Mouse (Mus musculus) kidney, adult 8-10 months (tissue): ENCODE data around the gene Plpp6.
A peak's percentile ranks its signal among the peaks of the same experiment; 100 is the strongest.

ENCODE experiments used
- DNase-seq, 2 experiments: peaks; one replicate each; pipeline ENCODE4 v3.0.0; 2022

Plpp6 gene

GRCm38 (mm10) chr19:28963842-28964551 is at the start of gene Plpp6:
Gene Plpp6, plus strand, starts transcription at chr19:28963953.
- peak; percentile 86 to 90 for DNase-seq

- no peak for DNase-seq
These were observed 49.2 kb upstream of the Plpp6 start for GRCm38 (mm10) chr19:28914598-28914997.

DNA sequence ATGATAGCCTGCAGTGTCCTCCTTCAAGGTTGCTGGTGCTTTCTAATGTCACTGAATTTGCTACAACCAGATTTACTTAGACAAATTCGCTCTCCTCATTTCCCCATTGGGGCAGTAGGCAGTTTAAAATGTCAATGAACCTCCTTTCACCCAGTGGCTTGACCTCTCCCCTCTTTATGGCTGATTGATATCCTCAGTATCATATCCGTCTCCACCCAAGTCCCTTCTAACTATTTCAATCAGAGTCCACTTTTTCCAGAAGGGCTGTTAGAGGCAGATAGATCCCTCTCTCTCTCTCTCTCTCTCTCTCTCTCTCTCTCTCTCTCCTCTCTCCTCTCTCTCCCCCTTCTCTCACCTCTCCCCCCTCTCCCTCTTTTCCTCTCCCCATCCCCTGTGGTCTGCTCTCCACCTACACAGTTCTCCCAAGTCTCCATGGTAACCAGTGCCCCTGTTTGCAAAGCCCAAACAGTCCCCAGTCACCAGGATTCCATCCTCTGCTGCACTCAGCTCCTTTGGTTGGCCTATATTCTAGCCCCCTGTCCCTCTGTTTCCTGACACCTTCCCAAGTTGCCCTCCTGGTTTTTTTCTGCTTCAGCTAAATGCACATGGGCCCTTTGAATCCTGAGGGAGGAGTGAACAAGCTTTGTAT is 48.0 kb upstream of the Plpp6 start:
- no peak for DNase-seq

DNA sequence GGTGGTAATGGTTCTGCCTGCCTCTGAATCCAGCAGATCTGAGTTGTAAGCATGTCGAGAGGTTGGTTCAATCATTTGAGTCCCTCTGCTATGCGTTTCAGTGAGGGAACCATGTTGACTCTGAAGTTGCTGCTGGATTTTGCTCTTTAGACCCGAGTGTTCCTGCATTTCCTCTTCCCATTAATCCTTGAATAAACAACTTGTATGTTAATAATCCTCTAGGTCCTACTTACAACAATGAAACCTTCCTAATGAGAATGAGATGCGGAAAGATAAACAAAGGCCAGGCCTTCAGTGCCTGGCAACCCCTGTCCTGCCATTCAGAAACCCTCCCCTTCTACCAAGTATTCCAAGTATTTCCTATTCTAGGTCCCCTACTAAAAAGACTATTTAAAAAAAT is 47.3 kb upstream of the Plpp6 start:
- peak; percentile 44 to 54 for DNase-seq

GRCm38 (mm10) chr19:28917839-28918238 is 45.9 kb upstream of the Plpp6 start:
- no peak for DNase-seq

GRCm38 (mm10) chr19:28926366-28926765 is 37.4 kb upstream of the Plpp6 start:
- no peak for DNase-seq

DNA sequence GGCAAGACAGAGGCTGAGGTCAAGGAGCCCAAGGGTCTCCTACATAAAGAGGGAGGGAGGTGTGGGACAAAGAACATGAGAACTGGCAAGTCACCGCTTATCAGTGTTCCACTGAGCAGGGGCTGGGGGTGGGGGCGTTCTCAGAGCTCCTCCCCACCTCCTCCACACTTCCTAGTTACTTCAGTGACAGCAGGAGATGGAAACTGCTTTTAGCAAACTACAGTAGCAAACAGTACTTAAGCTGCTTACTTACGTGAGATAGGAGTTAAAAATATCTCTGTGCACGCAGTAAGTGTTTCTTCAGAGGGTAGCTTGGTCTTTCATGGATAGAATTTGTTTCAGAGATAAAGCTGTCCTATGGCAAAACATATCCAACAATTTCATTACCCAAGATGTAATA is 36.4 kb upstream of the Plpp6 start:
- no peak for DNase-seq

GRCm38 (mm10) chr19:28929034-28929433 is 34.7 kb upstream of the Plpp6 start:
- peak; percentile 90 for DNase-seq

- DNase-seq, result no peak
These were observed 28.9 kb upstream of the Plpp6 start for GRCm38 (mm10) chr19:28934897-28935296.

- no peak for DNase-seq
These were observed 23.4 kb upstream of the Plpp6 start for GRCm38 (mm10) chr19:28940135-28940874.

DNA sequence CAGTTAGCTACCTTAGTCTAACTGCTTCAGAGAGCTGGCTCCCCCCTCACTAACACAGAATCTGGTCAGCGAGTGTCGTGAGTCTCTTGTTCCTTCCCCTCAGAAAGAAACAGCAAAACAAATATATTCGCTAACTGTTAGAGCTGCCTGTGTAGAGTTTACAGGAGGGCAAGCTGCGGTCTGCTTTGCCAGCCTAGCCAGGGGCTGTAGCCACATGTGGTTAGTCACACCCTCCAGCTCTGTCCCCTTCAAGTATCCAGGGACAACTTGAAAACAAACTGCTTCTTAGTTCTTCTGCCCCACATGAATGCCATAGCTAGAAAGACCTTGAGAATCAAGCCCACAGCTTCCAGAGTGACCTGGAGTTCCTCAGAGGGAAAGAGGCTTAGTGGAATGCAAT is 22.5 kb upstream of the Plpp6 start:
- DNase-seq, result no peak

DNA sequence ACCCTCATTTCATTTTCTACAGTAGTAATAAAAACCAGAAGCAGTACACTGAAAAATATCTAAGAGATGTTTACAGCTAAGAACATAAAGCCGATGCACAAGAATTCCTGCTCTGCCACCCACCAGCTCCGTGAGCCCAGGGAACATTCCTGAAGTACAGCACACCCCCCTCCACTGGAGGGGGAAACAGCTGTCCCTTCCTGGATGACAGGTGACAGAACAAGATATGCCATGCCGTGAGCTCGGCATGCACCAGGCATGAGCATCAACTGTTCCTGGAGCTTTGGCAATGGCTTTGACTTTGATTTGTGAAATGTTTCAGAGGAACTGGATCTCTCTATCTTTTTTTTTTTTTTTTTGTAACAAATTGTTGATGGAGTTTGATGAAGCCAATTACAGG is 17.0 kb upstream of the Plpp6 start:
- DNase-seq, result no peak

DNA sequence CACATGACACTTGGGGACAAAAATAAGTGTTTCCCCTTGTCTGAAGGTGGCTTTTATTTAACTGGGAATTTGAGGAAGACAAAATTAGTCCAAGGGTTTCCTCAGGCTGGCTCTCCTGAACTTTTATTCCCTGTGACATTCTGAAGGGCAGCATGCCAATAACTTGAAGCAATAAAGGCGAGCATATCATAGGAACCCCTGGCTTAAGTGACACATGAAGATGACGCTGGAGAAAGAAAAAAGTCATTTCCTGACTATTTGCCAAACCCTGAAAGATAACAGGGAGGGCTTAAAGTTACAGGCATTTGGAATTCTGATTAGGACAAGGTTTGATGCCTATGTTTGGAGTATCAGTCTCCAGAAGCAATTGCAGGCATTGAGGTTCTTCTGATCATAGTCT is 16.4 kb upstream of the Plpp6 start:
- DNase-seq, result no peak

DNA sequence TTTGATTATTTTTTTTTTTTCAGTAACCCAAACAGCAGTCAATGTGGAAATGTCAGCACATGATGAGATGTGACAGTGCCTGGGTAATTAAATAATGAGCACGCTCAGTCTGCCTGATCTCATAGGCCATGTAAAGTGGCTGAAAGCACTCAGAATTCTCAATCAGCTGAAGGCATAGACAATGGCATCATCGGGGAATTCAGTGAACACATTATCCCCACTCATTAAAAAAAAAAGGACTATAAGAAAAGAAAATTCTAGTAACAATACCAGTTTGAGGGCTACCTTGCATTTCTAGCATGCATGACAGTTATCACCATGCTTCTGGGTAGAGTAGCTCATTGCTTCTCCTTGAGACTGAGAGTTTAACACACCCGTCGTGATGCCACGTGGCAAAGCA is 12.5 kb upstream of the Plpp6 start:
- no peak for DNase-seq

- no peak for DNase-seq
These were observed 640 bp upstream of the Plpp6 start for GRCm38 (mm10) chr19:28963113-28963512.

DNA sequence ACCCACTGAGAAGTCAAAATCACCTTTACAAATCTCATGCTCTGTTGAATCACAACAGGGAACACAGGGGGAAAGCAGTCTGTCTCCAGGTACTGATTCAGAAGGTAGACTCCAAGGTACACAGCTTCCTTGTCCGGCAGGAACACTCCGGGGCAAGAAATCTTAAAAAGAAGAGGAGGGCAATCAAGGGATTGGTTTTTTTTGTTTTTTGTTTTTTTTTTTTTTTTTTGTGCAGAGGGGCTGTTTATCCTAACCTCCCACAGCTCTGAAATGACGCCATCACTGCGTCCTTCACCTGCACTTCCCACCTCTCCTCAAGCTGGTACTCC is 276 bp upstream of the Plpp6 start:
- no peak for DNase-seq

DNA sequence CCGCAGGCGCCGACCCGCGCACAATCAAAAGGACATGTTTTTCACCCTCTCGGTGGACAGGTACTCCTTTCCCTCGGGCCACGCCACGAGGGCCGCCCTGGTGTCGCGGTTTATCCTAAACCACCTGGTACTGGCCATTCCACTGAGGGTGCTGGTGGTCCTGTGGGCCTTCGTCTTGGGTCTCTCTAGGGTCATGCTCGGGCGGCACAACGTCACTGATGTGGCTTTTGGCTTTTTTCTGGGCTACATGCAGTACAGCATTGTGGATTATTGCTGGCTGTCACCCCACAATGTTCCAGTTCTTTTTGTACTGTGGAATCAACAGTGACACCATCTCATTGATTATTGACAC is 775 bp downstream of the Plpp6 start:
- DNase-seq, result no peak

DNA sequence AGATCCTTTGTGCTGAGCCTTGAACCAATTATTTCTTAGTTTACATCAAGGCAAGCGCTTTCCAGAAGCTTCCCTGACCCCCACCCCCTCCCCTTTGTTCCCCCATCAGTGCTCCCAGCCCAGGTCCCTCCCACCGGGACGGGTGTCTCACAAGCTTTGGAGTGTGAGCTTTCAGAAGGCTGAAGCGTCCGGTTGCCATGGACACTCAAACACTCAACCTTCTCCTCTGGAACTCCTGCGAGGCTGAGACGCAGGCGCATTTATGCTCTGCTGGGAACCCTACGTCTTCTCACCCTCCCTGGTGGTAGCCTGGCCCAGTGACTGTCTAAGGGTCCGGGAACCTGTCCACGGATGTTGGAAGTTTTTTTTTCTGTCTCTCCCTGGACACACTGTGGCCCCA is 3.9 kb downstream of the Plpp6 start, which contains the start of gene 4430402I18Rik:
Gene 4430402I18Rik (minus strand): TSS at position 149 of the 400 bp plus-strand sequence.
- DNase-seq, result no peak

DNA sequence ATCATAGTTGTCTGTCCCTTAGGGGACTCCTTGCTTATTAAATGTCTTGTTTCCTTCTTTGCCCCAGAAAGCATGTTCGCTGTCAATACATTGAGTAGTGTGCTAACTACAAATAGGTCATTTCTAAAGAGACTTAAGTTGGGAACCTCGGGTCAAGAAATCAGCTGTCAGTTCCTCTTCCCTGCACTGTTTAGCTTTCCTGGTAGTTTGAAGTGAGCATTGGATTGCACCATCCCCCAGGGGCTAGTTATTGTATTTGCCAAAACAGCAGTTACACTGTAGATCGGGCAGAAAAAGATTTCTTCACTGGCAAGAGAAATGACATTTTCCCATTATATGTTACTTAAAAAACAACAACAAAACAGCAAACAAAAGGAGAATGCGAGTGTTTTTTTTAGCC is 4.4 kb downstream of the Plpp6 start:
- no peak for DNase-seq

GRCm38 (mm10) chr19:28969231-28969630 is 5.5 kb downstream of the Plpp6 start:
- no peak for DNase-seq

GRCm38 (mm10) chr19:28970251-28970650 is 6.5 kb downstream of the Plpp6 start:
- DNase-seq, result no peak

GRCm38 (mm10) chr19:28974862-28975611 is 11.3 kb downstream of the Plpp6 start:
- peak; percentile 75 to 91 for DNase-seq

- DNase-seq, result no peak
These were observed 18.9 kb downstream of the Plpp6 start for GRCm38 (mm10) chr19:28982617-28983016.
